Comparison of ENCODE assay signal across 8 mouse cellular contexts in genomic region chr12:84384644-84385081, GRCm38 (mm10). TPM values are rescaled to one million over a fixed set of nuclear protein-coding genes. Genes with fewer than 3 reads are reported as not detected.
A peak's percentile ranks its signal among the peaks of the same experiment; 100 is the strongest.
DNase-seq lines count a peak whose midpoint lies in the region; ATAC-seq and TF ChIP-seq lines count a peak whose summit lies in the region.

No protein-coding gene starts in this region.

- no peaks in the 10 kb centered on the region for H3K9me3 ChIP-seq in MEL (replicated peaks; ENCODE audit: insufficient read depth, low read length)
- no peaks in the 10 kb centered on the region for H3K9me3 ChIP-seq in heart, embryonic 15.5 days (replicated peaks)

- peaks cover 0 to 10% of the 10 kb centered on the region in 2 experiments; a peak in 2 of 4 replicates for H3K36me3 ChIP-seq in MEL (ENCODE audit: control insufficient read depth in 1 of 2, insufficient read depth in 2 of 2, low read length in 2 of 2)
- peaks cover under 1% of the 10 kb centered on the region; the same call in 1 of the 2 replicates for H3K36me3 ChIP-seq in heart, embryonic 15.5 days

- H3K4me2 ChIP-seq in heart, embryonic 15.5 days = peak overlapping the region; percentile 19

- no peak for TF ChIP-seq CTCF in MEL (IDR thresholded peaks at IDR 0.05 in 2 of 3, conservative IDR thresholded peaks at IDR 0.05 in 1 of 3; ENCODE audit: control insufficient read depth in 1 of 3, insufficient read depth in 1 of 3, low read depth in 2 of 3, low read length in 3 of 3, poor library complexity in 1 of 3, severe bottlenecking in 1 of 3)

- DNase-seq in cerebellum, postnatal 10 days = peak; percentile 15 to 36
- no peak for DNase-seq in cerebellum, adult 9-11 months
- DNase-seq in MEL (ENCODE audit: low read depth, low spot score) = peak; percentile 64
- peak; percentile 65 to 84 for DNase-seq in lung, adult 18-20 months
- DNase-seq in thymus, postnatal 36 days = no peak
- DNase-seq in left cerebral cortex, adult 8-10 months (ENCODE audit: low spot score in 2 of 2) = no peak
- no peak for DNase-seq in left cerebral cortex, postnatal 10 days (ENCODE audit: extremely low spot score in 1 of 2, low spot score in 2 of 2)

- no peaks in the 10 kb centered on the region for H3K27me3 ChIP-seq in MEL (ENCODE audit: control insufficient read depth in 1 of 2, insufficient read depth in 2 of 2, low read length in 2 of 2)
- no peaks in the 10 kb centered on the region for H3K27me3 ChIP-seq in heart, embryonic 15.5 days

- H3K27ac ChIP-seq in MEL (ENCODE audit: control insufficient read depth, low read depth, low read length) = no peak overlapping the region
- peak overlapping the region; percentile 90 for H3K27ac ChIP-seq in heart, embryonic 15.5 days

- TF ChIP-seq RAD21 in MEL (IDR thresholded peaks at IDR 0.05; ENCODE audit: low read depth, low read length) = no peak

- no peak overlapping the region for H3K9ac ChIP-seq in MEL (ENCODE audit: control insufficient read depth, low read depth, low read length, poor library complexity, severe bottlenecking)
- H3K9ac ChIP-seq in heart, embryonic 15.5 days = no peak overlapping the region

- H3K4me1 ChIP-seq in MEL (ENCODE audit: control insufficient read depth in 1 of 2, insufficient read depth in 2 of 2, low read length in 2 of 2) = peaks cover 0 to 8% of the 10 kb centered on the region in 2 experiments; a peak in 3 of 4 replicates
- H3K4me1 ChIP-seq in heart, embryonic 15.5 days (replicated peaks) = peaks cover 41% of the 10 kb centered on the region

- intact Hi-C loops in left cerebral cortex, postnatal 10 days (cut with DNase I) = no loop called here

- TF ChIP-seq EP300 in MEL (IDR thresholded peaks at IDR 0.05; ENCODE audit: low read depth in 1 of 2, low read length in 2 of 2) = no peak

- H3K4me3 ChIP-seq in MEL (ENCODE audit: control insufficient read depth in 1 of 2, insufficient read depth in 1 of 2, low read depth in 2 of 2, low read length in 2 of 2) = no peak overlapping the region
- H3K4me3 ChIP-seq in heart, embryonic 15.5 days = no peak overlapping the region

- H3K79me2 ChIP-seq in MEL (ENCODE audit: control insufficient read depth, insufficient read depth, low read length, poor library complexity) = no peaks in the 10 kb centered on the region

- WGBS in heart, embryonic 15.5 days = 32% methylated on average over 5 of the region's 5 CpGs

- peak; percentile 79 for ATAC-seq in heart, embryonic 15.5 days (replicated peaks; ENCODE audit: insufficient number of reproducible peaks, insufficient read depth, low FRiP score, low read depth)

- TF ChIP-seq POLR2A in MEL (IDR thresholded peaks at IDR 0.05; ENCODE audit: control insufficient read depth in 1 of 2, insufficient read depth in 1 of 2, low read depth in 1 of 2, low read length in 2 of 2, poor library complexity in 1 of 2) = no peak

TF ChIP-seq in MEL, 35 proteins besides CTCF, POLR2A, EP300 and RAD21:
- TF ChIP-seq CHD1 (IDR thresholded peaks at IDR 0.05; ENCODE audit: low read depth, low read length) = no peak
- TF ChIP-seq ETS1 (IDR thresholded peaks at IDR 0.05; ENCODE audit: low read depth, low read length) = 0 out of 2 replicates have a peak, but pooled peaks have one; percentile 19
- no peak for TF ChIP-seq HCFC1 (IDR thresholded peaks at IDR 0.05; ENCODE audit: low read depth, low read length)

RNA-seq across cellular contexts. Expression of gene Fam161b, which starts 23.0 kb away (rescaled TPM):
- total RNA-seq in MEL (2012; rRNA removed) = 0.46 and 0.85 TPM in 2 replicates
- polyA plus RNA-seq in MEL (2012; ENCODE audit: insufficient read depth in 1 of 2, insufficient read length in 2 of 2, low read depth in 1 of 2, low replicate concordance in 2 of 2, missing spikeins in 1 of 2) = 1 to 10 TPM in 1 of 2 experiments, not detected in 1; 1.1 TPM
- 7.1 TPM in 2 replicates for polyA plus RNA-seq in heart, embryonic 15.5 days (2015; fragmentation: Nextera tagmentation; extraction: Ambion mirVana)
- total RNA-seq in left cerebral cortex, adult 8-10 months (2022) = 10 to 100 TPM; 10.5 to 13.1 (median 12.2) TPM
- total RNA-seq in left cerebral cortex, postnatal 10 days (2021) = 1 to 10 TPM; 9.6 TPM

RNA-seq across cellular contexts. Expression of gene Coq6, which starts 23.2 kb away (rescaled TPM):
- total RNA-seq in MEL (2012; rRNA removed) = 33.4 and 35.2 TPM in 2 replicates
- 10 to 100 TPM in 1 of 2 experiments, not detected in 1; 47.1 TPM for polyA plus RNA-seq in MEL (2012; ENCODE audit: insufficient read depth in 1 of 2, insufficient read length in 2 of 2, low read depth in 1 of 2, low replicate concordance in 2 of 2, missing spikeins in 1 of 2)
- 73.7 and 77.7 TPM in 2 replicates for polyA plus RNA-seq in heart, embryonic 15.5 days (2015; fragmentation: Nextera tagmentation; extraction: Ambion mirVana)
- 10 to 100 TPM; 22.0 to 28.3 (median 25.2) TPM for total RNA-seq in left cerebral cortex, adult 8-10 months (2022)
- total RNA-seq in left cerebral cortex, postnatal 10 days (2021) = 10 to 100 TPM; 21.8 to 22.4 TPM

RNA-seq across cellular contexts. Expression of gene Entpd5, which starts 24.2 kb away (rescaled TPM):
- 5.7 and 8.7 TPM in 2 replicates for total RNA-seq in MEL (2012; rRNA removed)
- polyA plus RNA-seq in MEL (2012; ENCODE audit: insufficient read depth in 1 of 2, insufficient read length in 2 of 2, low read depth in 1 of 2, low replicate concordance in 2 of 2, missing spikeins in 1 of 2) = 10 to 100 TPM in 1 of 2 experiments, not detected in 1; 12.8 TPM
- 30.3 and 32.2 TPM in 2 replicates for polyA plus RNA-seq in heart, embryonic 15.5 days (2015; fragmentation: Nextera tagmentation; extraction: Ambion mirVana)
- total RNA-seq in left cerebral cortex, adult 8-10 months (2022) = 10 to 100 TPM; 23.5 to 29.7 (median 27.0) TPM
- 10 to 100 TPM; 20.6 to 23.4 TPM for total RNA-seq in left cerebral cortex, postnatal 10 days (2021)

RNA-seq across cellular contexts. Expression of gene Bbof1, which starts 24.2 kb away (rescaled TPM):
- total RNA-seq in MEL (2012; rRNA removed) = 0.69 and 0.81 TPM in 2 replicates
- polyA plus RNA-seq in MEL (2012; ENCODE audit: insufficient read depth in 1 of 2, insufficient read length in 2 of 2, low read depth in 1 of 2, low replicate concordance in 2 of 2, missing spikeins in 1 of 2) = 1 to 10 TPM in 1 of 2 experiments, not detected in 1; 1.3 TPM
- polyA plus RNA-seq in heart, embryonic 15.5 days (2015; fragmentation: Nextera tagmentation; extraction: Ambion mirVana) = 1.1 and 1.5 TPM in 2 replicates
- 1 to 10 TPM; 5.8 to 8.9 (median 6.2) TPM for total RNA-seq in left cerebral cortex, adult 8-10 months (2022)
- 1 to 10 TPM; 5.6 to 6.9 TPM for total RNA-seq in left cerebral cortex, postnatal 10 days (2021)

RNA-seq across cellular contexts. Expression of gene Rnf113a2, which starts 32.3 kb away (rescaled TPM):
- total RNA-seq in MEL (2012; rRNA removed) = 0.15 TPM in 1 of 2 replicates, not detected in the other
- polyA plus RNA-seq in MEL (2012; ENCODE audit: insufficient read depth in 1 of 2, insufficient read length in 2 of 2, low read depth in 1 of 2, low replicate concordance in 2 of 2, missing spikeins in 1 of 2) = under 1 TPM in 1 of 2 experiments, not detected in 1; 0.10 TPM
- polyA plus RNA-seq in heart, embryonic 15.5 days (2015; fragmentation: Nextera tagmentation; extraction: Ambion mirVana) = 19.7 and 22.2 TPM in 2 replicates
- 10 to 100 TPM; 11.7 to 15.2 (median 13.5) TPM for total RNA-seq in left cerebral cortex, adult 8-10 months (2022)
- total RNA-seq in left cerebral cortex, postnatal 10 days (2021) = 10 to 100 TPM in 1 of 2 experiments, 1 to 10 TPM in 1; 8.4 to 10.7 TPM

Comparison
In these comparisons a context has a peak if more than half of its experiments do, and no peak if none do; other contexts are left out.
1. DNase-seq: peak in cerebellum, postnatal 10 days (2 of 2), MEL (single experiment) and lung, adult 18-20 months (2 of 2); none in cerebellum, adult 9-11 months (single experiment), thymus, postnatal 36 days (0 of 2), left cerebral cortex, adult 8-10 months (0 of 2) and left cerebral cortex, postnatal 10 days (0 of 2).